Mouse (Mus musculus) layer of hippocampus, adult 11-12 months (tissue): ENCODE measurements around the gene 1700001C19Rik.

Experiments
- DNase-seq: peaks from one replicate; pipeline ENCODE4 v3.0.0; 2022; ENCODE audit warnings: low spot score

1700001C19Rik gene

GRCm38 (mm10) chr17:47462209-47462608, 25.0 kb upstream of the 1700001C19Rik start:
- DNase-seq = no peak

GRCm38 (mm10) chr17:47461688-47462087, 24.5 kb upstream of the 1700001C19Rik start:
- no peak for DNase-seq

GRCm38 (mm10) chr17:47459341-47459919, 22.3 kb upstream of the 1700001C19Rik start:
- no peak for DNase-seq

GRCm38 (mm10) chr17:47458936-47459335, 21.8 kb upstream of the 1700001C19Rik start:
- DNase-seq = no peak

GRCm38 (mm10) chr17:47458310-47458709, 21.1 kb upstream of the 1700001C19Rik start:
- no peak for DNase-seq

- DNase-seq = peak; percentile 31
Observed at GRCm38 (mm10) chr17:47454675-47455074, 17.5 kb upstream of the 1700001C19Rik start.

- DNase-seq = no peak
Observed at GRCm38 (mm10) chr17:47452886-47453285, 15.7 kb upstream of the 1700001C19Rik start.

- DNase-seq = no peak
Observed at GRCm38 (mm10) chr17:47450880-47451565, 13.8 kb upstream of the 1700001C19Rik start.

- DNase-seq = no peak
Observed at GRCm38 (mm10) chr17:47450239-47450638, 13.1 kb upstream of the 1700001C19Rik start.

GRCm38 (mm10) chr17:47449432-47449831, 12.3 kb upstream of the 1700001C19Rik start:
- no peak for DNase-seq

- DNase-seq = no peak
Observed at GRCm38 (mm10) chr17:47448523-47449372, 11.6 kb upstream of the 1700001C19Rik start.

GRCm38 (mm10) chr17:47446561-47446960, 9.4 kb upstream of the 1700001C19Rik start:
- no peak for DNase-seq

GRCm38 (mm10) chr17:47446025-47446424, 8.8 kb upstream of the 1700001C19Rik start:
- DNase-seq = no peak

GRCm38 (mm10) chr17:47445518-47445917, 8.3 kb upstream of the 1700001C19Rik start:
- no peak for DNase-seq

GRCm38 (mm10) chr17:47444113-47444512, 6.9 kb upstream of the 1700001C19Rik start:
- no peak for DNase-seq

- DNase-seq = no peak
Observed at GRCm38 (mm10) chr17:47442271-47442670, 5.1 kb upstream of the 1700001C19Rik start.

- no peak for DNase-seq
Observed at GRCm38 (mm10) chr17:47441296-47442051, 4.3 kb upstream of the 1700001C19Rik start.

GRCm38 (mm10) chr17:47440359-47440890, 3.2 kb upstream of the 1700001C19Rik start:
- DNase-seq = no peak

GRCm38 (mm10) chr17:47439396-47440028, 2.3 kb upstream of the 1700001C19Rik start:
- DNase-seq = no peak

GRCm38 (mm10) chr17:47438611-47439010, 1.4 kb upstream of the 1700001C19Rik start:
- DNase-seq = no peak

- no peak for DNase-seq
Observed at GRCm38 (mm10) chr17:47436156-47436906, 845 bp downstream of the 1700001C19Rik start, which contains the start of gene AI661453. AI661453 (plus strand) TSS chr17:47436615.
